Mouse (Mus musculus) liver, embryonic 14.5 days (tissue): ENCODE data around the gene Cnga1.

Experiments used
- CTCF ChIP-seq: IDR thresholded peaks from 2 replicates; pipeline ENCODE4 v1.5.1; 2016; ENCODE audit warnings: antibody characterized with exemption, low read depth, control low read depth
- EP300 ChIP-seq: IDR thresholded peaks from 2 replicates; pipeline ENCODE4 v1.6.1; 2016; ENCODE audit warnings: antibody characterized with exemption, low read depth

GRCm38 (mm10) chr5:72646131-72646530, 2.1 kb upstream of the Cnga1 start:
- TF ChIP-seq EP300, result no peak
- TF ChIP-seq CTCF, result peak; percentile 54
